Mouse (Mus musculus) bone marrow macrophage, adult 2 months (primary cell): ENCODE results near the gene Fam196b.

ENCODE experiments used
- CTCF ChIP-seq: IDR thresholded peaks from 2 replicates; pipeline ENCODE4 v1.5.1; 2012; ENCODE audit warnings: low read depth, mild to moderate bottlenecking, low read length, moderate library complexity
- POLR2A ChIP-seq: IDR thresholded peaks from 2 replicates; pipeline ENCODE4 v1.6.1; 2012; ENCODE audit warnings: mild to moderate bottlenecking, low read depth, low read length, borderline replicate concordance

GRCm38 (mm10) chr11:34383501-34383900 lies 68.9 kb downstream of the Fam196b start:
- TF ChIP-seq CTCF (no peak), POLR2A (no peak)
